Mouse (Mus musculus) heart, embryonic 13.5 days (tissue): ENCODE measurements around the gene Mlip. TPM values are rescaled to one million over a fixed set of nuclear protein-coding genes. Genes with fewer than 3 reads are reported as not detected.

Experiments used
- ATAC-seq: fragments of 200-750 bp; cut with Nextera tagmentation; 2 replicates; pipeline ENCODE4 v1.8.0; 2017; ENCODE audit warnings: moderate TSS enrichment; ENCODE audit not compliant: insufficient number of reproducible peaks, low FRiP score, low TSS enrichment; ENCODE audit errors: extremely low read depth
- H3K27ac ChIP-seq: fragments of 300-500 bp; sonication (generic); replicated peaks from 2 replicates; pipeline ENCODE4 v1.5.1; 2015; ENCODE audit warnings: moderate library complexity, mild to moderate bottlenecking, inconsistent platforms
- H3K27me3 ChIP-seq: fragments of 300-500 bp; sonication (generic); replicated peaks from 2 replicates; pipeline ENCODE4 v1.6.1; 2015; ENCODE audit warnings: mild to moderate bottlenecking, inconsistent platforms
- H3K36me3 ChIP-seq: fragments of 300-500 bp; sonication (generic); 2 replicates; pipeline ENCODE4 v1.6.1; 2015; ENCODE audit warnings: mild to moderate bottlenecking, inconsistent platforms
- H3K4me1 ChIP-seq: fragments of 300-500 bp; sonication (generic); 2 replicates; pipeline ENCODE4 v1.6.1; 2015; ENCODE audit warnings: inconsistent platforms
- H3K4me2 ChIP-seq: fragments of 300-500 bp; sonication (generic); 2 replicates; pipeline ENCODE4 v1.6.1; 2015; ENCODE audit warnings: inconsistent platforms, mild to moderate bottlenecking, moderate library complexity
- H3K4me3 ChIP-seq: fragments of 300-500 bp; sonication (generic); 2 replicates; pipeline ENCODE4 v1.5.1; 2015; ENCODE audit warnings: moderate library complexity, mild to moderate bottlenecking, inconsistent platforms
- H3K9ac ChIP-seq: fragments of 300-500 bp; sonication (generic); 2 replicates; pipeline ENCODE4 v1.6.1; 2015; ENCODE audit warnings: inconsistent platforms, mild to moderate bottlenecking, moderate library complexity
- H3K9me3 ChIP-seq: fragments of 300-500 bp; sonication (generic); 2 replicates; pipeline ENCODE4 v1.6.1; 2016; ENCODE audit warnings: inconsistent platforms
- WGBS: fragments of 180-500 bp; shearing (Covaris S2); methylation state at CpG from one replicate; pipeline ENCODE4 v1.1.7; 2015; ENCODE audit warnings: mixed read lengths; 5-methylcytosine and 5-hydroxymethylcytosine counted together
- polyA plus RNA-seq: library from polyadenylated mRNA; unstranded; fragments of >200 nt; fragmentation: Nextera tagmentation; extraction: Ambion mirVana; gene quantifications from 2 replicates; pipeline ENCODE4 v1.2.1, GENCODE M21; 2015

The Mlip gene
- polyA plus RNA-seq, 1 experiment from 2014 or later = 72.2 TPM

DNA sequence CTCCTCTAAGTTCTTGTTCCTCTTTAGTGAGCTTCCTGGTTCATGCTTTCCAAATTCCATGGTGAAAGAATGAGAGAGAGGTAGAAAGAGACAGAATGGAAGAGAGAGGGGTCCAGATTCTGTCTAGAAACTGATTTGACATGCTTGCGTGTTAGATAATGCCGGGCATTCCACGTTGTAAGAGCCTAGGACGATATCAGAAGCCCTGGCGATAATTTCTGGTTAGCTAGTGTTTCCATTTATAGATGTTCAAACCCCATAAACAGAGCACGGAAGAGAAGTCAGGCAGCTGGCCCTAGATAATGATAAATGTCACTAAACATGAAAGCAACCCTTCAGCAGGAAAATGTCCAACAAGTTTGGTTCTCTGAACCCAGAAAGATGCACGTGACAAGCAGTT, 5.1 kb downstream of the Mlip start:
- H3K4me2 ChIP-seq = peak overlapping the region; percentile 54
- no peak for ATAC-seq
- no peaks in the 10 kb centered on the region for H3K27me3 ChIP-seq
- H3K27ac ChIP-seq = peak overlapping the region; percentile 94
- H3K4me3 ChIP-seq = peak overlapping the region; percentile 57
- peak overlapping the region; percentile 80 for H3K9ac ChIP-seq
- WGBS = 21% methylated on average over 7 of the region's 7 CpGs
- H3K4me1 ChIP-seq = peaks cover 34% of the 10 kb centered on the region
- H3K36me3 ChIP-seq = no peaks in the 10 kb centered on the region
- no peaks in the 10 kb centered on the region for H3K9me3 ChIP-seq

DNA sequence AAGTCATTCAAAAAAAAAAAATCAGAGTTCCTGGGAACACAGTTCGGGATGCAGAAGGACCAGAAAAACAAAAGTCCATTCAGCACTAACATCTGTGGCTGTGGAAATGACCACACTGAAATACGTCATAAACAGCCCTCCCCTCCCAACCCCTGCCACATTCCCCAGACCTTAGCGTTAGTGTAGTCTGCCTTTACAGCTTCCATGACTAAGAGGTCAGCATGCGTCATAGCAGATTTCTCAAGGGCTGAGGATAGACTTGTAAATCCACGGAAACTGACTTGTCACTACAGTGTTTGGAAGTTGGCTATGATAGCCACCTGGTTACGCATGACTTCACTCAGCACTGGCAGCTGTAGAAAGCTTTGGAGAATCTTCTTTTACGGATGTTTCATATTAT, 8.5 kb downstream of the Mlip start:
- 30% methylated on average over 7 of the region's 7 CpGs for WGBS
- Histone ChIP-seq H3K9ac (peak overlapping the region; percentile 65), H3K4me3 (peak overlapping the region; percentile 38), H3K9me3 (no peaks in the 10 kb centered on the region), H3K27me3 (no peaks in the 10 kb centered on the region), H3K4me2 (peak overlapping the region; percentile 74), H3K4me1 (peaks cover 46% of the 10 kb centered on the region), H3K36me3 (no peaks in the 10 kb centered on the region), H3K27ac (peak overlapping the region; percentile 75)
- no peak for ATAC-seq

DNA sequence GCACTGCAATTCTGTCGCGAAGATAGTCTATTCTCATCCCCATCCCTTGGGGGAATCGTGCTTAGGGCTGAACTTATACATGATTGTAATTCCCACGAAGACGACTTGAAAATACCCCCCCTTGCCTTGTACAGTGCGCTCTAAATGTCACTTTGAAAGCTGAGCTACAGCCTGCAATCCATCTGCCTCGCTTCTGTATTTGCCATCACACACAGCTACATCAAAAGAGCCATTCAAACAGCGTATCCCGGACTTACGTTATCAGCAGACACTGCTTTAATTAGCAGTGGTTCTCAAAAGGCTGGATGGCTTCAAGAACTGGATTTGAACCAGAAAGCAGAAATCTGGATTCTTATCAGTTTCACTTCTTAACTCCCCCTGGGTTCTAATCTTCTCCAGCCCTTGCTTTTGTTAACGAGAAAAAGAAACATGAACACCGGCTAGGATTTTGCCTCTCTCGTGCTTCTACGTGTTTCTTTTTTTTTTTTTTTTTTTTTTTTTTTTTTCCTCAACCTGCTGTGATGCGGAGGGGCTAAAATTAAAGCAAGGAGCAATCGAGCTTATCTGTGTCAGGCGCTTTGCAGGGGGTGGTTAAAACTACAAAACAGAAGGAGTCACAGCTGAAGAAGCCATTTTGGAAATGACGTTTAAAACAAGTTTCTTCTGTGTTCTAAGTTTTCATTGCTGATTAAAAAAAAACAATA, 12.5 kb downstream of the Mlip start:
- peak overlapping the region; percentile 81 for H3K27ac ChIP-seq

DNA sequence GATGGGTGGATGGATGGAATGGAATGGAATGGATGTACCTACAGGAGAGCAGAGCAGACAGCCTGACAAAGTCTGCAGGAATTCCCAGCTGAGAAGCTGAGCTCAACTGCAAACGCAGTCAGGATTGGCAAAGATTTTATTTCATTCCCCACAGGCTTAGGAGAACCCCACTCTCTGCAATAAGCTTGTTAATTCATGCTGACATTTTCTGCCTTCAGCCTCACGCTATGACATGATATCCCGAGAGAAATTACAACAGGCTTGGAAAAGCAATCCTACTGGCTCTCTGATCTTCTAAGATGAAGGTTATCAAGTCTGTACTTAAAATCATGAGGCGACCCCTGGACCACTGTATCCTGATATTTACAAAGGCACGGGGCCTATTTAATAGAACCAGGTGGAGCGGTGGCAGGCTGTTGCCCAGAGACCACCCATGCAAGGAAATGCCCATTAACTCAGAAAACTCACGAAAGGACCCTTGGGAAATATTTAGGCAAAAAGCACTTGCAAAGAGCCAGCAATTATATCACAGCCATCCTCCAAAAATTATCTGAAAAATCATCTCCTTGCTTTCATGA, 13.1 kb downstream of the Mlip start:
- Histone ChIP-seq H3K27me3 (no peaks in the 10 kb centered on the region), H3K9me3 (no peaks in the 10 kb centered on the region), H3K27ac (peak overlapping the region; percentile 81), H3K4me2 (peak overlapping the region; percentile 67), H3K4me1 (peaks cover 41% of the 10 kb centered on the region), H3K4me3 (peak overlapping the region; percentile 44), H3K36me3 (peaks cover 6% of the 10 kb centered on the region), H3K9ac (peak overlapping the region; percentile 70)
- no peak for ATAC-seq
- WGBS = 39% methylated on average over 7 of the region's 7 CpGs

More for the DNA sequence above, 12.5 kb downstream of the Mlip start:
- peak overlapping the region; percentile 67 for H3K4me2 ChIP-seq
- no peaks in the 10 kb centered on the region for H3K27me3 ChIP-seq
- 6% methylated on average over 18 of the region's 18 CpGs for WGBS
- peaks cover 45% of the 10 kb centered on the region for H3K4me1 ChIP-seq
- no peaks in the 10 kb centered on the region for H3K9me3 ChIP-seq
- H3K9ac ChIP-seq = peak overlapping the region; percentile 70
- peaks cover 3% of the 10 kb centered on the region; the same call in 1 of the 2 replicates for H3K36me3 ChIP-seq
- peak overlapping the region; percentile 44 for H3K4me3 ChIP-seq
- no peak; the same call in 1 of the 2 replicates for ATAC-seq

DNA sequence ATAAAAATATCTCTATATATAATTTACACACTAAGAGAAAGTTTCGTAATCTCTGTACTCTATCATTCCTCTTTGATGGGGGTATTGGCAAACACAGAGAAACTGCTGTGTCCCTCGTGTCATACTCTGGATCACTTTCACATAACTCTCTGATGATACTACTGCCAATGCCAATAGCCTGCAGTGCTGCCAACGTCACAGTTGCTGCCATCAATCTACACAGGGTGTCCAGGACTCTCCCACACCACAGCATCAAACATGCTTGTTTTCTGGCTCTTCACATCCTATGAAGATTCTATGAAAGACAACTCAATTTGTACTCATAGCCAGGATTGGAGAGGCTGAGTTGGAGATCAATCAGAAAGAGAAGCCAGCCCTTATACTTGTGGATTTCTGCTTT, 17.4 kb downstream of the Mlip start:
- WGBS = 72% methylated on average over 3 of the region's 3 CpGs
- Histone ChIP-seq H3K27me3 (no peaks in the 10 kb centered on the region), H3K4me1 (peaks cover 14% of the 10 kb centered on the region)

DNA sequence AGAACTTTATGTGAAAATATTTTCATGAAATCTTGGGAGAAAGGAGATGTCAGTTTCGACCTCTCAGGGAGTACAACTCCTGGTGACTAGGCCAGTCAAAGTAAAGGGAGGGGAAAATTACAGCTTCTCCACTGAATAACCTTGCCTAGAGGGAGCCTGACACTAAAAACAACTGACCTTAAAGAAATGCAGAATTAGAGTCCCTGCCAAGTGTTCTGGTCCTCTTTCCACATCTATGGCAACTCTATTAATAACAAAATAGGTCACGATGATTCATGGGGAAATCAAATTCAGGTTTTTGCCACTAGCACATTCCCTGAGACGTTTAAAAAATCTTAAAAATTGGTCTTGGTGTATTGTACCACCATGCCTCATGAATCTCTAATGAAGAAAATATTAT, 34.4 kb downstream of the Mlip start:
- Histone ChIP-seq H3K9me3 (peaks cover 10% of the 10 kb centered on the region; the same call in 1 of the 2 replicates), H3K36me3 (peaks cover 19% of the 10 kb centered on the region), H3K4me3 (no peak overlapping the region), H3K4me2 (no peak overlapping the region), H3K9ac (no peak overlapping the region), H3K27ac (no peak overlapping the region), H3K27me3 (no peaks in the 10 kb centered on the region), H3K4me1 (peaks cover 10% of the 10 kb centered on the region)
- 77% methylated on average over 3 of the region's 3 CpGs for WGBS
- no peak for ATAC-seq

More for the DNA sequence above, 17.4 kb downstream of the Mlip start:
- ATAC-seq = no peak
- Histone ChIP-seq H3K9me3 (0 out of 2 replicates have a peak, but pooled peaks cover 4% of the 10 kb centered on the region), H3K4me2 (no peak overlapping the region), H3K4me3 (no peak overlapping the region), H3K9ac (no peak overlapping the region), H3K27ac (no peak overlapping the region), H3K36me3 (peaks cover 25% of the 10 kb centered on the region)

DNA sequence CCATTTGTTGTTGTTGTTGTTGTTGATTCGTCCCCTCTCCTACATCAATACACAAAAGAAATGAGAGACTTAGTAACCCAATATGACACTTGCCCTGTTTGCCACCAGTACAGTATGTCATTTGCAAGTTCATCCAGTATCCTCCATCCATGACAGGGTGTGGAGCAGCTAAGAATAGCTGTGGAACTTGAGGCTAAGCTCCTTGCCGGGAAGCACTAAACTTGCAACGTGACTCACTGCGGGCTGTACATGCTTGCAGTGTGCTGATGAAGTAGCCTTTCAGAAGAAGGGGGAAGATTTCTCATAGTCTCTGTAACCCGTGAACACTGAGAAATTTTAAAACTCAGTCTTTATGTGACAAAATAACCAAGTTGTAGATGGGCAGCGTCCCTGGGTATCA, 42.2 kb downstream of the Mlip start:
- Histone ChIP-seq H3K36me3 (no peaks in the 10 kb centered on the region; the same call in 1 of the 2 replicates), H3K9ac (no peak overlapping the region), H3K27ac (peak overlapping the region; percentile 83), H3K4me3 (no peak overlapping the region), H3K4me2 (peak overlapping the region; percentile 34), H3K27me3 (no peaks in the 10 kb centered on the region), H3K9me3 (no peaks in the 10 kb centered on the region), H3K4me1 (peaks cover 45% of the 10 kb centered on the region)
- 59% methylated on average over 6 of the region's 6 CpGs for WGBS
- ATAC-seq = no peak

DNA sequence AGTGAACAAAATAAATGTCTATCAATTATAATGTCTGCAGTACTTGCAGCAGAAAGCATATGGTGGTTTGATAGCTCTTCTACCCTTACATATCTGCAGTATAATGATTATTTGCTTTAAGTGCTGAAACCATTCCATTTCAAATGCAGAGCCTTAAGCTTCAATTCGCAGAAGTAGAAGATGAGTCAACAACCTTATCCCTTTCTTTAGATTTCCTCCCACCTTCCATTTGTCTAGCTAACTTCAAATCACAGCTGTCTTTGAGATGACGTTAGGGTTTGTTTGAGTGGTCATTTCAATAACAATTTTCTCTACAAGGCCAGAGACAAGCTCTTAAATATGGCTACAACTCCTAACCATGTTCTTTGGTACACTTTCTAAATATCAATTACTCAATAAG, 47.4 kb downstream of the Mlip start:
- H3K4me1 ChIP-seq = peaks cover 31% of the 10 kb centered on the region
- no peak for ATAC-seq

DNA sequence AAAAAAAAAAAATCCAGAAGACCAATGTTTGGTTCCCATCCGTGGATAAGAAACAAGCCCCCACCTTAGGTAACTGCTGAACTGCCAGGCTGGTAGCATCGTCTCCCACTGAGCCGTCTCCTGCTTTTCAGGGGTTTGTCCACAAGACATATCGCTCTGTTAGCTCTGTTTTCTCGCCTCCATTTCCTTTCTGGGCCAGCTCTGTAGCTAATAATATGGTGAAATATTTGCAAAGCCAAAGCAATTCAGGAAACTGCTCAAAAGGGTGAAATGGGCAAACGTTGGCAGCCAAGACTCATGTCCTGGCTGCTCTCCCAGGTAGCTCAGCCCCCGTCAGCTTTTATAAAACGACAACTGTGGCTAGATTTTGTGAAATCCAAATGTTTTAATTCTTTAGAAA, 50.4 kb downstream of the Mlip start:
- H3K4me2 ChIP-seq = no peak overlapping the region
- 80% methylated on average over 8 of the region's 8 CpGs for WGBS
- peaks cover 16% of the 10 kb centered on the region; the same call in 1 of the 2 replicates for H3K36me3 ChIP-seq
- no peak for ATAC-seq
- no peaks in the 10 kb centered on the region for H3K27me3 ChIP-seq
- no peak overlapping the region for H3K27ac ChIP-seq
- H3K9ac ChIP-seq = no peak overlapping the region
- H3K4me1 ChIP-seq = peaks cover 8% of the 10 kb centered on the region; the same call in 1 of the 2 replicates
- no peak overlapping the region for H3K4me3 ChIP-seq
- H3K9me3 ChIP-seq = peaks cover 5% of the 10 kb centered on the region; the same call in 1 of the 2 replicates

More for the DNA sequence above, 47.4 kb downstream of the Mlip start:
- Histone ChIP-seq H3K9me3 (no peaks in the 10 kb centered on the region), H3K4me3 (no peak overlapping the region), H3K36me3 (peaks cover 8% of the 10 kb centered on the region; the same call in 1 of the 2 replicates), H3K9ac (no peak overlapping the region), H3K4me2 (no peak overlapping the region), H3K27me3 (no peaks in the 10 kb centered on the region), H3K27ac (no peak overlapping the region)
- 79% methylated on average over 2 of the region's 2 CpGs for WGBS

DNA sequence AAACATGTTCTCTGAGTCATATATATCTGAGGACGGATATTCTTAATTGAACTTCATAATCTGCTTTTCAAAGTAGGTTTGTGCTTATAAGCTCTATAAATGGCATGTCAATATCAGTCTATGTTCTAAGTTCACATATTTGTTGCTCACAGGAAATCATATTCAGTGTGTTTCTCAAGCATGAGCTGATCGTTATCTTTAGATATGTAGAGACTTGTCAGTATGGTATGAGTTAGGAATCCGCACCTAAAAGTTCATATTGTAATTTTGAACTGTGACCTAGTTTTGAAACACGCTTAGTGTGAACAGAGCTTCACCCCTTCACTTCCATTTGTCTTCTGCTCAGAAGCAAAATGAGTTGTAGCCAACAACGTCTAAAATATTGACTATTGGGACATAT, 64.8 kb downstream of the Mlip start:
- Histone ChIP-seq H3K4me2 (no peak overlapping the region), H3K27ac (no peak overlapping the region), H3K4me1 (peaks cover 7% of the 10 kb centered on the region; the same call in 1 of the 2 replicates), H3K9me3 (no peaks in the 10 kb centered on the region), H3K4me3 (no peak overlapping the region), H3K9ac (no peak overlapping the region), H3K27me3 (no peaks in the 10 kb centered on the region), H3K36me3 (peaks cover 7% of the 10 kb centered on the region)
- no peak for ATAC-seq
- WGBS = 82% methylated on average over 5 of the region's 5 CpGs

DNA sequence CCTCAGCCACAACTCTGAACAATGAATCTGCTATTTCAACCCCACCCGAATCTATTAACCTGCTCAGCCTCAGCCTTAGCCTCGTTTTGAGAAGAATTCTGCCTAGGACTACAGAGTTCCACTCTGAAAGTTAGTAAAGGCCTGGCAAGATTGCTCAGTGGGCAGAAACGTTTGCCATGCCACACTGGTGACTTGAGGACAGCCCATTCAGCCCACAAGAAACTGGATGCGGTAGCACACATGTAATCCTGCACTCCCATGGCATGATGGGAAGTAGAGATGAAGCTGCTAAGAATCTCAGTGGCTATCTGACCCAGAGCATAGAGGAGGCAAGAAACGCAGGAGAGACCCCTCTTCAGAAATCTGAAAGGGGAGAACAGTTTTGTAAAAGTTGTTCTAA, 73.4 kb downstream of the Mlip start:
- H3K9me3 ChIP-seq = no peaks in the 10 kb centered on the region
- H3K4me1 ChIP-seq = peaks cover 42% of the 10 kb centered on the region
- H3K9ac ChIP-seq = no peak overlapping the region; the same call in 1 of the 2 replicates
- 48% methylated on average over 5 of the region's 5 CpGs for WGBS
- no peaks in the 10 kb centered on the region for H3K27me3 ChIP-seq
- no peak overlapping the region for H3K4me2 ChIP-seq
- no peak overlapping the region for H3K4me3 ChIP-seq
- H3K36me3 ChIP-seq = no peaks in the 10 kb centered on the region
- ATAC-seq = no peak
- no peak overlapping the region for H3K27ac ChIP-seq
